Mouse (Mus musculus) monocyte, adult 2 months (primary cell): Measurements from ENCODE around the gene Nagk.
"Not testable (repeated sequence)": the region's sequence is repeated elsewhere in the genome, so short reads cannot be mapped to it uniquely, and the experiment has no call there.

Experiments used
- DNase-seq, 2 experiments: peaks; one replicate each; pipeline ENCODE4 v3.0.0; 2022; ENCODE audit warnings: low spot score in 2 of 2, low read depth in 1 of 2

Nagk gene

DNA sequence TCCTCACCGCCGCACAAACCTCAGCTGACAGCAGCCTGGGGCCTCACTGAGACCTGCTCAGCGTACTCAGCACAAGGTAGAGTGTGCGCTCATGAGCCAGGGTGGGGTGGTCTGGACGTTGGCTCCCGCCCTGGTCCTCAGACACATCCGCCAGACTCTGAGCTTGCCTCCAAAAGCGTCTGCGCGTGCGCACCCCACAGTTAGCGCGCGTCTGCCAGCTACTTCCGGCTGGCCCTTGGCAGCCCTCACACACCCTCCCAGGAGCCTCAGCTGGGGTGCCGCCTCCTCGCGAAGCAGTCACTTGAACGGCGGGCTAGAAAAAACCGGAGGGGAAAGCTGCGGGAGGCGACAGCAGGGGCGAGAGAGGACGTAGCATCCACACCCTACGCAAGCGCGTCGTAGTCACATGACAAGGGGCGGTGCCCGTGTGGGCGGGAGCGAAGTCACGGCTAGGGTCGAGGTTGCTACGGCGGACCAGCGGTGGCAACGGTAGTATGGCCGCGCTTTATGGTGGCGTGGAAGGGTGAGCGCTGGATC is at the start of gene Nagk:
Gene Nagk (plus strand): TSS at position 223 of the 537 bp plus-strand sequence.
- peak; percentile 93 to 95 for DNase-seq

- DNase-seq = no peak
These were observed 49.3 kb upstream of the Nagk start for GRCm38 (mm10) chr6:83745466-83745865.

- no peak for DNase-seq
These were observed 45.5 kb upstream of the Nagk start for GRCm38 (mm10) chr6:83749286-83749685.

DNA sequence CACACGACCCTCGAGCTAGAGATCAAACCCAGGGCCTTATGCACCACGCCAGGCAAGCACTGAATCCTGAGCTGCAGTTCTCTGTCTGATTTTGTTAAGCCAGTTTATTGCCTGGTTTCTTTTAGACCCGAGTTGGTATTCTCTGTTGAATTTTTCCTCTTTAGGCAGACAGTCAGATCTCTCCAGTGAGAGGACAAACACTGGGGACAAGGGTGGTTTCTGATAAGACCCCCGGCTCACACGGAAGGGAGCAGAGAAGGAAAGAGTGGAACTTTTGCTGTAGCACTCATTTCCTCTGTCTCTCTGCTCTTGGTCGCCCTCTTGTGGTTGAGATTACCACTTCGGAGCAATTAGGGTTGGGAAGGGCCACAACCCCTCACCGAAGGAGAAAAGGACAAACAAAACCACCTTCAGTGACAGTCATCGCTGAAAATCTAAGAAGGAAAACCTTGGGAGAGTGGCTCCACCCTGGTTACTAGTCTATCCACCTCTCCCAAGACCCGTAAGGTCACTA is 44.6 kb upstream of the Nagk start:
- peak in 1 of 2 experiments; percentile 34 for DNase-seq

DNA sequence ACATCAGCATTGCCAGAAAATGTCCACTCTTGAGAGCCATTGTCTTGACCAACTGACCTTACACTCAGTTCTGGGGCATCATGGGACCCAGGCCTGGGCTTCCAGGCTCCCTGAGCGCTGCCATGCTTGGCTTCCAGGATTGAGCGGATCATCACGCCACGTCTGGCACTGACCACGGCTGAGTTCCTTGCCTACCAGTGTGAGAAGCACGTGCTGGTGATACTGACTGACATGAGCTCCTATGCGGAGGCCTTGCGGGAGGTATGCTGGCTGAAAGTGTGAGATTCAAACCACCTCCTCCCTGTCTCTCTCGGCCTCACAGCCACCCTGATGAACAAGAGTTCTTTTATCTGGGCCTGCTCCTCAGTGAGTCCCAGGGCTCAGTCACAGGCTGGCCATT is 38.7 kb upstream of the Nagk start:
- DNase-seq = no peak

GRCm38 (mm10) chr6:83762344-83762743 is 32.4 kb upstream of the Nagk start, which contains the start of gene Ankrd53:
Gene Ankrd53, plus strand, starts transcription at chr6:83762644.
- DNase-seq = no peak

DNA sequence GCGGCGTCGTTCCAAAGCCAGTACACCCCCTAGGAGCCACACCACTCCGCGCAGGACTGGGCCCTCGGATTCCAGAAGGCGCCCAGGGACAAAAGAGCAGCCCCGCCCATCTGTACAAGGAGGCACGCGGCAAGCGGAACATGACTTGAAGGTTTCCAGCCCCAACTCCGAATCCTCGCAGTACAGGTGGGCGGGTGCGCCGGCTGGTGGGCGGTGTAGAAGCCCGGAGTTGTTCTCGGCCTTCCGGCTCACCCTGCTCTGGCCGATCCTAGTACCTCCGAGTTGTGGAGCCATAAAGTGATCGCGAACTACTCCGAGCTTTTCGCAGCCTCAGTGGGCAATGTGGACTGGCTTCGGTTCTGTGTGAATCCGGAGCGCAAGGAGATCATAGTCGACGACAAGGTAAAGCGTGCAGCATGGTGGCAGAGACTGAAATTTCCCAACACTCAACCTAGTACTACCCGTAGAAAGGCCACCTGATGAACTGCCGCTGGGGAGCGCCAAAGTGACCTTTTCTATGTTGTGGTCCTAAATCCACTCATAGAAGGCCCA is 31.8 kb upstream of the Nagk start:
- no peak for DNase-seq

GRCm38 (mm10) chr6:83766982-83767381 is 27.8 kb upstream of the Nagk start:
- DNase-seq = no peak

DNA sequence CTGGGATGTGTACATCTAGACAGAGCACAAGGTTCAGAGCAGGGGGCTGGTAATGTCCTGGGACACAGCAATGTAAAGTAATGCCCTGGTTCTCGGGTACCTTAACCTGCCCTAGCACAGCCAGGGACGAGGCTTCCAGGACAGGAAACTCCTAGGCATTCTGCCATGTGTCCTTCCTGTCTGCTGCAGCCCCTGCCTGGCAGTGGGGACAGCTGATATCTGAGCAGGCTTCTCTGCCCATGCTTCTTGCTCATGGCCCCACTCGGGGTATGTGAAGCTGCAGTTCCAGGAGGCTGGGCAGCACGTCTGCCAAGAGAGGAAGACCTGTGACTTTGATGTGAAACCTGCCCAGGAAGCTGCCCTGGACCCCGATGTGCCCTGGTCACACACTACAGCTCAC is 26.3 kb upstream of the Nagk start:
- DNase-seq = no peak

- DNase-seq = peak in 1 of 2 experiments; percentile 32
These were observed 20.7 kb upstream of the Nagk start for GRCm38 (mm10) chr6:83774126-83774525.

DNA sequence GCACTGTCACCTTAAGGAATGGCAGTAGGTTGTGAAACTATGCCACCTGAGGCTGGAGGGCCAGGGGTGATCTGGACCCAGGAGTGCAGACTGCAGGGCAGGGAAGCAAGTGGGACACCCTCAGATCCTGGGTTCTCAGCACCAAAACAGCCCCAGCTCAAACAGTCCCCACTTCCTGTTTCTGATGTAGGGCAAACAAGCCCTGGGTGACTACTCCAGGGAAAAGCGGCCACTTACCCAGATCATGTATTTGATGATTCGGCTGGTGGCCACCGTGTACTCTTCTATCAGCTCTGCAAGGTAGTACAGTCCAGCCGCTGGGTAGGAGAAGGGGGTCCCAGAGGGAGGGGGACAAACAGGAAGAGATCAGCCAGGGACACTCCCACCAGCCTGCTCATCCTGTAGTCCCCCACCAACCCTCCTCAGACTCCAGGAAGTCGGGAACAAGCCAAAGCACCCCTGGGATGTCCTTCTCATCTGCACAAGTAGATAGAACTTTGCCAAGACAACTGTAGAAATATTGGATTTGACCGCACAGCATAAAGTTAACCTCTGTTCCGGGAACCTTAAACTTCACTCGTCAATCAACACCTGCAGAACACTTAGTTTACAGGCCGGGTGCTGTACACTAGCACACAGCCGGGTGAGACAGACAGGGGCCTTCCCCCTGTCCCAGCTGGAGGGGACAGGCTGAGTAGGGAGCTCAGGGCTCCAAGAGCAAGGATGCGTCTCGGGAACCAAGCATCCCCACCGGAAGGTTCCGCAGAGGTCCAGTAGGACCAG is 19.8 kb upstream of the Nagk start:
- DNase-seq = peak in 1 of 2 experiments; percentile 14

DNA sequence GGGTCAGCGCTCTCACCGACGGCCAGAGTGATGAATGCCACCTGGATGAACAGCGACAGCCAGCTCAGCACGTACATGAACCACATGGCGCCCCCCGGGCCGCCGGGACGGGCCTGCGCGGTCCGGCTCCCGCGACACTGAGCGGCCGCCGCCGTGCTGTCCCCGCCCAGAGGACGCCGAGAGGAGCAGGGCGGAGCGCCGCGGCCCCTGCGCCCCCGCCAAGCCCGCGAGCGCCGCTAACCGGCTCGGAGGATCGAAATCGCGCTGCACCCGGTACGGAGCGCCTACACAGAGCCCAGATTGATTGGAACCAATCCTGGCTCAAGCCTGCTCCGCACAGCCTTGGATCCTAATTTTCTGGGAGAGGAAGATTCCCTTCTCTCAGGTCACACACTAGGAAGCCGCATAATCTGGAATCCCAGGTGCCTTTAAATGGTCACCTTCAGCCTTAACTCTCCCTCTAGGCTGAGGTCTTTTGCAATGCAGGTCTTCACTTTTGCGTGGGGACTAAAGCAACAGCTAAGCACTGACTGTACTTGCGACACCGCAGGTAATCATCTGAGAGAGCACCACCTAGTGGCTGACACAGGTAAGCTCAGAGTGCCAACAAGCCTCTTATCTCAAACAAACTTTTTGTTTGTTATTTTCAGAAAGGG is 19.0 kb upstream of the Nagk start, which contains the start of gene Tex261:
Gene Tex261 (minus strand): TSS at position 176 of the 656 bp plus-strand sequence.
- DNase-seq = peak; percentile 70 to 79

DNA sequence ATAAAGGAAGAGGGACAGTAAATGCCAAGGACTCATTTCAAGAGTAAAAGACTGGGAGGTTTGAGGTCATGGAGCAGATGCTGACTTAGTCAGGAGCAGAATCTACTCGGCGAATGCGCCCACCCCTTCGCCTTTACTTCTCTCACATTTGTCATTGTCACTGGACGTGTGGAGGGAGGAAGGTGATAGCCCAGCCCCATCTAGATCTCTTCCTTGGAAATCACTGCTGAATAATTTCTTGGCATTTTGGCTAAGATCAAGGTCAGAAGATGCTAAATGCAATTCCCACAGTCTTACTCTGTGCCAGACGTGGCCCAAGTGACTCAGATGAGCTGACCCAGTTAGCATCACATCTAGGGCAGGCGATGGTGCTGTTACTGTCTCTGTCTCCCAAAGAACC is 16.5 kb upstream of the Nagk start:
- DNase-seq = no peak

- peak in 1 of 2 experiments; percentile 19 for DNase-seq
These were observed 15.8 kb upstream of the Nagk start for GRCm38 (mm10) chr6:83779026-83779425.

DNA sequence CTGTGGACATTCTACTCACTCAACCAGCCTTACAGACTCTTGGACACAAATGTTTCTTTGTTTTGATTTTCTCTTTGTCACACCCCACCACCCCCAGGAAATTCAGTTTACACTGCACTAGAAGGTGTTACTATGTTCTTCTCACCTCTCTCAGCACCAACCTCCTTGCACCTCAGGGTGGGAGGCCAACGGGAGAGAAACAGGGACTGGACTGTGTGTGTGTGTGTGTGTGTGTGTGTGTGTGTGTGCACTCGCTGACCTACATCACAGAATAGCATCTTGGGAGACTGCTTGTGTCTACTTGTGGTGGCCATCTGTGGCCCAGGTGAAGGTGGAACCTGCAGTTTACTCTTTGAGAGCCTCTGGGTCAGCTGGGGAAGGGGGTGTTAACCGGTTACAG is 8.4 kb upstream of the Nagk start:
- no peak for DNase-seq

- no peak for DNase-seq
These were observed 6.2 kb upstream of the Nagk start for GRCm38 (mm10) chr6:83788554-83788953.

DNA sequence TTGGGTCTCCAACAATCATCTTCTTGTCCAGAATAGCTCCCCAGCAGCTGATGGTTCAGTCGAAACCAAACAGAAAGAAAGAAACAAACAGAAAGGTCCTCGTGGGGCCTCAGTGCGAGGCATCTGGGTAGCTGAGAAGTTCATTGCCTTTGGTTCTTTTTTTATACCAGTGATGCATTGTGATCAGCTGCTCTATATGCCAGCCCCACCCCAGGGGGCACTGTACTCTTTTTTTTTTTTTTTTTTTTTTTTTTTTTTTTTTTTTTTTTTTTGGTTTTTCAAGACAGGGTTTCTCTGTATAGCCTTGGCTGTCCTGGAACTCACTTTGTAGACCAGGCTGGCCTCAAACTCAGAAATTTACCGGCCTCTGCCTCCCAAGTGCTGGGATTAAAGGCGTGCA is 4.2 kb upstream of the Nagk start:
- DNase-seq = not testable (repeated sequence)

DNA sequence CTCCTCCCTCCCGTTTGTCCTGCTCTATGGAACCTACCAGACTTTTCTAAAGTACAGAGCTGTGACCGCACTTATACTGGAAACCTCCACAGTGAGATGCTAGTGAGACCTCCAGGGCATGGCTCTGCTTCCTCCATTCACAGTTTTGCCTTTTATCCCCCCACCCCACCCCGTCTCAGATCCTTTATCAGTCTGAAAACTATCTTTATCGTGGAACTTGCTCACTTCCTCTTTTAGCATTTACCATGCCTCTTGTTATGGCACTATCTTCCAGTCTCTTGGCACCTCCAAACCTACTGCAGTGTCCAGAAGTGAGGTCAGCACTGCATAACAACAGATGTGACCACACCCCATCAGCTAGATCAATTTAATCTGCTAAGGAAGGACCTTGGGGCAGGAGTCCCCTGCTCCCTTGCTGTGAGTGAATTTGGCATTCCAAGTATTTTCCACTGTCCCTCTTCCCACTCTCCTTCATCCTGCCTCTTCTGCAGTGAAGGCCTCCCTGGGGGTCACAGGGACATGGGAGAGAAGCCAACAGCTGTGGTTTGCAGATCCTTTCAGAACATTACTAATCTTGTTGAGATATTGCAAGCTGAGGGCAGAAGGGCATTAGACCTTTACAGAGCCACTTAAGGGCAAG is 3.4 kb upstream of the Nagk start:
- DNase-seq = no peak

DNA sequence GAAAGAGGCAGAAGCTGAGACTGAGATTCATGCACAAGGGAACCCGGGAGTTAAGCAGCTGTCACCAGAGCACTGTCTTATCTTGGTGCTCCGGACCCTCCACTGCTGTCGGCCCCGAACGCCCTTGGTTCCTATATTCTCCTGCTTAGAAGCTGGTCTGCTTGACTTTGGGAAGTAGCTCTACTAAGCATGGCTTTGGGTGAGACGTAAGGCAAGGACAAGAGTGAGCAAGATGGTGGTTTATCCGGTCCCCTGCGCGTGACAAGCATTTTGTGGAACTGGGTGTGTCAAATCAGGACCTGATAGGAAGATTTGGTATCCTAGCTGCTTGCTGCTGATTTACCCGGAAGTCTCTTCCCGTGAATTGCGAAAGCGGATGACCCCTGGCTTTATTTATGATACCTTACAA is 714 bp downstream of the Nagk start:
- peak; percentile 40 to 55 for DNase-seq

DNA sequence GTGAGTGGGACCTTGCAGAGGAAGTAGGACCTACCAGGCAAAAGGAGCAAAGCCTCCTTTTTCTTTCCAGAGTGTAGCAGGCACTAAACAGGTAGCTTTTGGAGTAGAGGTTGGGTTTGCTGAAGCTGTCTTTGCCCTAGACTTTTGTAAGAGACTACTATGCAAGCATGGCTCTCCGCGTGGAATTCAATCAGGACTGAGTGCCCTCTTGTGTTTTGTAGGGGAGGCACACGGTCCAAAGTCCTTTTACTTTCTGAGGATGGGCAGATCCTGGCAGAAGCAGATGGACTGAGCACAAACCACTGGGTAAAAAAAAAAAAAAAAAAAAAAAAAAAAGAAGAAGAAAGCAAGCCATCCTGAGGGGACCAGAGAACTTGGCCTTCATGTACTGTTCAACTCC is 1.9 kb downstream of the Nagk start:
- no peak for DNase-seq

- no peak for DNase-seq
These were observed 7.3 kb downstream of the Nagk start for GRCm38 (mm10) chr6:83802033-83802432.
